Mouse (Mus musculus) CH12.LX (cell line): Measurements from ENCODE around the gene Slc5a11. TPM values are rescaled to one million over a fixed set of nuclear protein-coding genes. Genes with fewer than 3 reads are reported as not detected.

Experiments used
- DNase-seq: peaks from one replicate; pipeline ENCODE4 v3.0.0-alpha.2; 2013; ENCODE audit errors: extremely low read depth
- H3K27ac ChIP-seq: 2 replicates; pipeline ENCODE4 v1.5.1; 2012; ENCODE audit warnings: low read depth, mild to moderate bottlenecking, control low read depth, moderate library complexity; ENCODE audit not compliant: insufficient read depth
- H3K27me3 ChIP-seq: replicated peaks from 2 replicates; pipeline ENCODE3; 2012; ENCODE audit warnings: inconsistent platforms
- H3K36me3 ChIP-seq, 2 experiments: replicated peaks in 1 of 2; 2 replicates each; pipeline versions ENCODE3 to v1.6.1; 2012; ENCODE audit warnings: inconsistent platforms in 1 of 2, low read length in 1 of 2, mild to moderate bottlenecking in 1 of 2, mixed read lengths in 1 of 2, moderate library complexity in 1 of 2; ENCODE audit not compliant: control insufficient read depth in 1 of 2, insufficient read depth in 1 of 2
- H3K4me1 ChIP-seq, 2 experiments: 2 replicates each; pipeline ENCODE4 v1.6.1; 2012; ENCODE audit warnings: inconsistent platforms in 1 of 2, moderate library complexity in 1 of 2; ENCODE audit not compliant: insufficient read depth in 2 of 2, control insufficient read depth in 1 of 2
- H3K4me2 ChIP-seq: 2 replicates; pipeline ENCODE4 v1.6.1; 2012; ENCODE audit warnings: low read depth, mild to moderate bottlenecking, control low read depth; ENCODE audit not compliant: poor library complexity, insufficient read depth, severe bottlenecking
- H3K4me3 ChIP-seq, 3 experiments: fragments of 150-350 bp in 1 of 3; sonication (generic) in 1 of 3; replicated peaks in 1 of 3; 2 replicates each; pipeline versions ENCODE3 to v1.5.1; 2011 to 2012; ENCODE audit warnings: low read depth in 2 of 3, low read length in 2 of 3, mild to moderate bottlenecking in 2 of 3, moderate library complexity in 2 of 3, control low read depth in 1 of 3, improper control_type of control experiment in 1 of 3, inconsistent platforms in 1 of 3, mixed read lengths in 1 of 3; ENCODE audit not compliant: poor library complexity in 1 of 3
- H3K79me2 ChIP-seq: replicated peaks from 2 replicates; pipeline ENCODE4 v1.6.1; 2012; ENCODE audit warnings: mild to moderate bottlenecking, moderate library complexity; ENCODE audit not compliant: control insufficient read depth, poor library complexity, insufficient read depth, severe bottlenecking; ENCODE audit errors: extremely low read depth
- H3K9ac ChIP-seq: 2 replicates; pipeline ENCODE4 v1.6.1; 2012; ENCODE audit warnings: low read depth, mild to moderate bottlenecking, control low read depth, moderate library complexity; ENCODE audit not compliant: insufficient read depth
- H3K9me3 ChIP-seq: replicated peaks from 2 replicates; pipeline ENCODE3; 2012; ENCODE audit warnings: low read length, inconsistent platforms, mixed read lengths
- BHLHE40 ChIP-seq: IDR thresholded peaks from 2 replicates; pipeline ENCODE4 v1.6.1; 2011; ENCODE audit warnings: mild to moderate bottlenecking, low read depth, low read length, improper control_type of control experiment
- CHD1 ChIP-seq: IDR thresholded peaks from 2 replicates; pipeline ENCODE4 v1.6.1; 2012; ENCODE audit warnings: low read depth, low read length, improper control_type of control experiment, inconsistent platforms
- CHD2 ChIP-seq: IDR thresholded peaks from 2 replicates; pipeline ENCODE4 v1.6.1; 2011; ENCODE audit warnings: low read length, improper control_type of control experiment
- CTCF ChIP-seq, 2 experiments: IDR thresholded peaks in 1 of 2; conservative IDR thresholded peaks in 1 of 2; 2 replicates each; pipeline ENCODE4 v1.5.1; 2011 to 2012; ENCODE audit warnings: low read depth in 2 of 2, low read length in 2 of 2, improper control_type of control experiment in 1 of 2, inconsistent platforms in 1 of 2, mild to moderate bottlenecking in 1 of 2, moderate library complexity in 1 of 2
- E2F4 ChIP-seq: IDR thresholded peaks from 2 replicates; pipeline ENCODE4 v1.6.1; 2011; ENCODE audit warnings: low read depth, low read length, improper control_type of control experiment; ENCODE audit not compliant: insufficient replicate concordance
- ELF1 ChIP-seq: IDR thresholded peaks from 2 replicates; pipeline ENCODE4 v1.6.1; 2014; ENCODE audit warnings: low read depth, mild to moderate bottlenecking, inconsistent platforms, low read length, improper control_type of control experiment
- EP300 ChIP-seq: IDR thresholded peaks from 2 replicates; pipeline ENCODE4 v1.6.1; 2011; ENCODE audit warnings: low read length, improper control_type of control experiment
- ETS1 ChIP-seq: conservative IDR thresholded peaks from 2 replicates; pipeline ENCODE4 v1.6.1; 2012; ENCODE audit warnings: low read depth, mild to moderate bottlenecking, inconsistent platforms, low read length, improper control_type of control experiment, moderate library complexity
- HCFC1 ChIP-seq: IDR thresholded peaks from 2 replicates; pipeline ENCODE4 v1.6.1; 2012; ENCODE audit warnings: low read depth, mild to moderate bottlenecking, inconsistent platforms, low read length, improper control_type of control experiment
- IRF4 ChIP-seq: IDR thresholded peaks from 2 replicates; pipeline ENCODE4 v1.6.1; 2014; ENCODE audit warnings: low read depth, mild to moderate bottlenecking, inconsistent platforms, low read length, improper control_type of control experiment
- JUN ChIP-seq: IDR thresholded peaks from 2 replicates; pipeline ENCODE4 v1.6.1; 2011; ENCODE audit warnings: low read depth, mild to moderate bottlenecking, low read length, improper control_type of control experiment, moderate library complexity; ENCODE audit not compliant: insufficient read depth
- JUND ChIP-seq: conservative IDR thresholded peaks from 2 replicates; pipeline ENCODE4 v1.6.1; 2011; ENCODE audit warnings: low read depth, low read length, improper control_type of control experiment
- KAT2A ChIP-seq: IDR thresholded peaks from 2 replicates; pipeline ENCODE4 v1.6.1; 2012; ENCODE audit warnings: low read length, improper control_type of control experiment, inconsistent platforms; ENCODE audit not compliant: insufficient replicate concordance
- MAX ChIP-seq: IDR thresholded peaks from 2 replicates; pipeline ENCODE4 v1.6.1; 2011; ENCODE audit warnings: low read length, improper control_type of control experiment
- MAZ ChIP-seq: IDR thresholded peaks from 2 replicates; pipeline ENCODE4 v1.6.1; 2012; ENCODE audit warnings: low read depth, mild to moderate bottlenecking, inconsistent platforms, low read length, improper control_type of control experiment, moderate library complexity
- MYC ChIP-seq: IDR thresholded peaks from 2 replicates; pipeline ENCODE4 v1.6.1; 2011; ENCODE audit warnings: low read depth, mild to moderate bottlenecking, improper control_type of control experiment, low read length
- NELFE ChIP-seq: IDR thresholded peaks from 2 replicates; pipeline ENCODE4 v1.6.1; 2011; ENCODE audit warnings: low read depth, low read length, improper control_type of control experiment
- NRF1 ChIP-seq: IDR thresholded peaks from 2 replicates; pipeline ENCODE4 v1.6.1; 2014; ENCODE audit warnings: low read depth, mild to moderate bottlenecking, inconsistent platforms, low read length, improper control_type of control experiment, moderate library complexity
- PAX5 ChIP-seq: IDR thresholded peaks from 2 replicates; pipeline ENCODE4 v1.6.1; 2012; ENCODE audit warnings: low read length, inconsistent platforms, mixed read lengths
- POLR2A ChIP-seq: IDR thresholded peaks from 2 replicates; pipeline ENCODE4 v1.6.1; 2011; ENCODE audit warnings: low read depth, mild to moderate bottlenecking, improper control_type of control experiment, low read length
- POLR2AphosphoS2 ChIP-seq: IDR thresholded peaks from 2 replicates; pipeline ENCODE4 v1.6.1; 2011; ENCODE audit warnings: low read depth, low read length, improper control_type of control experiment
- RAD21 ChIP-seq: IDR thresholded peaks from 2 replicates; pipeline ENCODE4 v1.6.1; 2011; ENCODE audit warnings: low read depth, mild to moderate bottlenecking, low read length, improper control_type of control experiment, moderate library complexity
- RCOR1 ChIP-seq: conservative IDR thresholded peaks from 2 replicates; pipeline ENCODE4 v1.6.1; 2012; ENCODE audit warnings: low read depth, mild to moderate bottlenecking, inconsistent platforms, low read length, improper control_type of control experiment
- SMC3 ChIP-seq: IDR thresholded peaks from 2 replicates; pipeline ENCODE4 v1.6.1; 2011; ENCODE audit warnings: low read depth, low read length, improper control_type of control experiment
- TBP ChIP-seq: conservative IDR thresholded peaks from 2 replicates; pipeline ENCODE4 v1.6.1; 2011; ENCODE audit warnings: low read depth, low read length, improper control_type of control experiment
- TCF12 ChIP-seq: IDR thresholded peaks from 2 replicates; pipeline ENCODE4 v1.6.1; 2014; ENCODE audit warnings: low read depth, mild to moderate bottlenecking, inconsistent platforms, low read length, improper control_type of control experiment
- UBTF ChIP-seq: IDR thresholded peaks from 2 replicates; pipeline ENCODE4 v1.6.1; 2012; ENCODE audit warnings: low read depth, mild to moderate bottlenecking, inconsistent platforms, low read length, improper control_type of control experiment, moderate library complexity
- ZC3H11A ChIP-seq: IDR thresholded peaks from 2 replicates; pipeline ENCODE4 v1.6.1; 2012; ENCODE audit warnings: low read depth, mild to moderate bottlenecking, inconsistent platforms, low read length, improper control_type of control experiment
- ZKSCAN1 ChIP-seq: IDR thresholded peaks from 2 replicates; pipeline ENCODE4 v1.6.1; 2012; ENCODE audit warnings: low read depth, inconsistent platforms, low read length, improper control_type of control experiment, borderline replicate concordance
- ZMIZ1 ChIP-seq: IDR thresholded peaks from 2 replicates; pipeline ENCODE4 v1.6.1; 2012; ENCODE audit warnings: low read depth, mild to moderate bottlenecking, inconsistent platforms, low read length, improper control_type of control experiment
- ZNF384 ChIP-seq: IDR thresholded peaks from 2 replicates; pipeline ENCODE4 v1.6.1; 2012; ENCODE audit warnings: low read depth, low read length, improper control_type of control experiment, inconsistent platforms
- dilution Hi-C: fragments of 300-500 bp; cut with MboI; formaldehyde crosslinking; loops from 2 replicates; pipeline ENCODE4 v1.14.3; 2020; ENCODE audit warnings: low sequenced_read_pairs; ENCODE audit not compliant: extremely low pct_unique_long_range_greater_than_20kb, extremely low pct_ligation_motif_present
- in situ Hi-C: fragments of 300-500 bp; cut with MboI; formaldehyde crosslinking; loops from 3 replicates; pipeline ENCODE4 v1.14.3; 2019; ENCODE audit warnings: low sequenced_read_pairs, low pct_ligation_motif_present, low pct_unique_long_range_greater_than_20kb, mixed read lengths
- polyA plus RNA-seq: library from polyadenylated mRNA; unstranded; fragments of >175 nt; gene quantifications from 2 replicates; pipeline ENCODE4 v1.2.1, GENCODE M21; 2012; ENCODE audit warnings: low read depth; ENCODE audit not compliant: insufficient read length
- total RNA-seq, 2 experiments: library from RNA; depleted of rRNA; stranded (reverse); fragments of 300-350 nt in 1 of 2; fragments of >200 nt in 1 of 2; gene quantifications; 2 replicates each; pipeline ENCODE4 v1.2.3; 2012 to 2014

The Slc5a11 gene
- total and polyA plus RNA-seq, 3 experiments = 0.38 to 1.3 (median 1.2) TPM

DNA sequence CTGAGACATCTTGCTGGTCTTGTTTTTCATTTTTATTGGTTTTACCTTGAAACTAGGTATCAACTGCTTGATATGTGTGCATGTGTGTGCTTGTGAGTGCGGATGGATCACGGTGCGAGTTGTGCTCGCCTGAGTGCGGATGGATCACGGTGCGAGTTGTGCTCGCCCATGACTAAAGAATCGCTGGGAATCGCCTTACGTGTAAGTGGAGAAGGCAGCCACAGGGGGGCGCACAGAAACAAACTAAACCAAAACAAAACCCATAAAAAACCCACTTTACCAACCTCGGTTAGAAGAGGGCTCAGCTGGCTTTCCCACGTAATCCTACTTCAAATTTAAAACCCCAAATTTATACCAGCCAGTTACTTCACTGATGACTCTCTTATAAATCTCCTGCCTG is 9.3 kb upstream of the Slc5a11 start:
- H3K4me1 ChIP-seq = no peaks in the 10 kb centered on the region; a peak in 2 of 4 replicates
- dilution Hi-C loops = no loop called here
- no peaks in the 10 kb centered on the region for H3K79me2 ChIP-seq
- H3K36me3 ChIP-seq = no peaks in the 10 kb centered on the region
- H3K4me2 ChIP-seq = no peak overlapping the region
- no peaks in the 10 kb centered on the region for H3K9me3 ChIP-seq
- H3K4me3 ChIP-seq = no peak overlapping the region
- no peak overlapping the region for H3K27ac ChIP-seq
- no peak overlapping the region for H3K9ac ChIP-seq
- TF ChIP-seq SMC3 = peak; percentile 87
- TF ChIP-seq MYC = no peak
- no peak for TF ChIP-seq ZMIZ1
- TF ChIP-seq CHD1 = no peak
- TF ChIP-seq MAX = no peak
- no peak for TF ChIP-seq TBP
- no peak for TF ChIP-seq ZKSCAN1
- TF ChIP-seq HCFC1 = no peak
- TF ChIP-seq JUN = no peak
- TF ChIP-seq ELF1 = no peak
- peak; percentile 41; the same call in 1 of the 2 replicates for TF ChIP-seq ZNF384
- no peak for TF ChIP-seq MAZ
- peak; percentile 82 for TF ChIP-seq RAD21
- no peak for TF ChIP-seq KAT2A
- no peak for TF ChIP-seq IRF4
- no peak for TF ChIP-seq UBTF
- no peak for TF ChIP-seq NELFE
- no peak for TF ChIP-seq PAX5
- TF ChIP-seq ETS1 = no peak
- TF ChIP-seq NRF1 = no peak
- TF ChIP-seq E2F4 = no peak
- TF ChIP-seq BHLHE40 = no peak
- no peak for TF ChIP-seq POLR2A
- peak; percentile 57 for TF ChIP-seq ZC3H11A
- TF ChIP-seq JUND = no peak
- TF ChIP-seq CTCF (conservative IDR thresholded peaks at IDR 0.05 in 1 of 2, IDR thresholded peaks at IDR 0.05 in 1 of 2; ENCODE audit: low read depth in 2 of 2, low read length in 2 of 2) = peak; percentile 20 to 78; a peak in 2 of 4 replicates
- no peak for TF ChIP-seq CHD2
- TF ChIP-seq POLR2AphosphoS2 = no peak
- TF ChIP-seq TCF12 = no peak
- TF ChIP-seq EP300 = no peak
- no peak for TF ChIP-seq RCOR1
- peak; percentile 63 for DNase-seq
- H3K27me3 ChIP-seq = peaks cover 1% of the 10 kb centered on the region
- in situ Hi-C loops = loop anchor here (5.0 kb wide), 1 partner anchor 262 kb away; no protein-coding TSS in a partner anchor
